ENCODE assay signal across 24 mouse cellular contexts in genomic region chr7:27218586-27218985, GRCm38 (mm10). TPM values are rescaled to one million over a fixed set of nuclear protein-coding genes. Genes with fewer than 3 reads are reported as not detected.
A peak's percentile ranks its signal among the peaks of the same experiment; 100 is the strongest.
DNase-seq lines count a peak whose midpoint lies in the region; ATAC-seq lines count a peak whose summit lies in the region.
"Had no signal": no experiment of that assay in that cellular context is flagged by ENCODE, and none has a peak within 500 bp of the region (broad histone marks: within the 10 kb centered on the region; RNA-seq: fewer than 3 reads in every experiment).

No protein-coding gene starts in this region.

- peaks cover 17% of the 10 kb centered on the region; the same call in 1 of the 2 replicates for H3K36me3 ChIP-seq in hindbrain, embryonic 16.5 days (ENCODE audit: control insufficient read depth, insufficient read depth, low read length)

- peaks cover 3% of the 10 kb centered on the region; the same call in 1 of the 2 replicates for H3K4me1 ChIP-seq in brown adipose tissue, adult 24 weeks (ENCODE audit: control insufficient read depth, insufficient read depth, insufficient read length, low read length)
- 0 out of 2 replicates have a peak, but pooled peaks cover 3% of the 10 kb centered on the region for H3K4me1 ChIP-seq in hindbrain, embryonic 16.5 days (ENCODE audit: control insufficient read depth, insufficient read depth, low read depth, low read length)
- H3K4me1 ChIP-seq: heart, embryonic 15.5 days; stomach, embryonic 15.5 days had no signal

- no peak overlapping the region for H3K4me2 ChIP-seq in hindbrain, embryonic 16.5 days (ENCODE audit: low read length)
- H3K4me2 ChIP-seq: forebrain, embryonic 15.5 days; heart, embryonic 15.5 days; stomach, embryonic 15.5 days had no signal

- no peak overlapping the region for H3K9ac ChIP-seq in hindbrain, embryonic 16.5 days (ENCODE audit: low read depth, low read length)
- H3K9ac ChIP-seq: forebrain, embryonic 15.5 days; heart, embryonic 15.5 days; stomach, embryonic 15.5 days had no signal

- WGBS in hindbrain, embryonic 16.5 days: 88% methylated on average over 7 of the region's 7 CpGs

- no peak overlapping the region for H3K4me3 ChIP-seq in brown adipose tissue, adult 24 weeks (ENCODE audit: insufficient read depth, low read depth, low read length)
- no peak overlapping the region for H3K4me3 ChIP-seq in hindbrain, embryonic 16.5 days (ENCODE audit: low read length)
- H3K4me3 ChIP-seq: embryonic facial prominence, embryonic 10.5 days; forebrain, embryonic 15.5 days; heart, embryonic 15.5 days; stomach, embryonic 15.5 days had no signal

- no peaks in the 10 kb centered on the region for H3K27me3 ChIP-seq in hindbrain, embryonic 16.5 days (replicated peaks; ENCODE audit: control insufficient read depth, insufficient read depth, low read length)
- H3K27me3 ChIP-seq: forebrain, embryonic 15.5 days; heart, embryonic 15.5 days; stomach, embryonic 15.5 days had no signal

- DNase-seq in adrenal gland, adult 2 months: peak; percentile 50
- no peak for DNase-seq in adrenal gland, adult 18-20 months (ENCODE audit: low spot score in 2 of 2)
- peak; percentile 71 for DNase-seq in 3134 (ENCODE audit: extremely low read depth, insufficient read length, low spot score)
- DNase-seq in cerebellum, postnatal 14 days: peak; percentile 62 to 73
- no peak for DNase-seq in lung, postnatal 36 days
- no peak for DNase-seq in left cerebral cortex, postnatal 36 days (ENCODE audit: low spot score in 2 of 2)
- DNase-seq: gastrocnemius, postnatal 14 days; kidney, adult 11 months; left cerebral cortex, postnatal 4 days; lung, adult 18-20 months; right cerebral cortex, postnatal 25 days; thymus, adult 18-20 months had no signal

- peak overlapping the region; percentile 62 for H3K27ac ChIP-seq in brown adipose tissue, adult 24 weeks (replicated peaks; ENCODE audit: low read depth, low read length)
- no peak overlapping the region for H3K27ac ChIP-seq in hindbrain, embryonic 16.5 days (ENCODE audit: low read depth, low read length)
- H3K27ac ChIP-seq: embryonic facial prominence, embryonic 10.5 days; forebrain, embryonic 15.5 days; heart, embryonic 15.5 days; hindbrain, postnatal 0 days; kidney, postnatal 0 days; stomach, embryonic 15.5 days had no signal

- intact Hi-C loops in left cerebral cortex, postnatal 36 days (cut with DNase I): no loop called here

- no peak for ATAC-seq in hindbrain, embryonic 16.5 days
- ATAC-seq: forebrain, embryonic 15.5 days; hindbrain, postnatal 0 days had no signal

- no peaks in the 10 kb centered on the region for H3K9me3 ChIP-seq in hindbrain, embryonic 16.5 days (ENCODE audit: control insufficient read depth, low read length)
- H3K9me3 ChIP-seq: embryonic facial prominence, embryonic 10.5 days; forebrain, embryonic 15.5 days; G1E; heart, embryonic 15.5 days; stomach, embryonic 15.5 days had no signal

RNA-seq across cellular contexts. Expression of gene Itpkc, which starts 9.9 kb away (rescaled TPM):
- 10 to 100 TPM; 12.7 to 15.5 TPM for total RNA-seq in adrenal gland, adult 2 months (2021)
- polyA plus RNA-seq in adrenal gland, adult 2 months (2012; rRNA removed): 10.1 and 10.6 TPM in 2 replicates
- total RNA-seq in adrenal gland, adult 18-20 months (2021): 10 to 100 TPM; 14.5 to 17.9 TPM
- 2.2 and 5.2 TPM in 2 replicates for polyA plus RNA-seq in brown adipose tissue, adult 24 weeks (2012; ENCODE audit: insufficient read depth, insufficient read length, missing spikeins)
- 5.7 and 5.9 TPM in 2 replicates for polyA plus RNA-seq in hindbrain, embryonic 16.5 days (2015; fragmentation: Nextera tagmentation; extraction: Ambion mirVana)
- total RNA-seq in left cerebral cortex, postnatal 36 days (2021): 1 to 10 TPM; 8.0 TPM

RNA-seq across cellular contexts. Expression of gene Coq8b, which starts 14.2 kb away (rescaled TPM):
- total RNA-seq in adrenal gland, adult 2 months (2021): 10 to 100 TPM; 49.7 to 64.4 TPM
- polyA plus RNA-seq in adrenal gland, adult 2 months (2012; rRNA removed): 175 and 219 TPM in 2 replicates
- 10 to 100 TPM; 38.2 to 68.0 TPM for total RNA-seq in adrenal gland, adult 18-20 months (2021)
- 13.3 and 19.1 TPM in 2 replicates for polyA plus RNA-seq in brown adipose tissue, adult 24 weeks (2012; ENCODE audit: insufficient read depth, insufficient read length, missing spikeins)
- 21.8 and 23.9 TPM in 2 replicates for polyA plus RNA-seq in hindbrain, embryonic 16.5 days (2015; fragmentation: Nextera tagmentation; extraction: Ambion mirVana)
- total RNA-seq in left cerebral cortex, postnatal 36 days (2021): 10 to 100 TPM; 33.2 to 41.9 TPM

RNA-seq across cellular contexts. Expression of gene Snrpa, which starts 22.5 kb away (rescaled TPM):
- 10 to 100 TPM; 72.5 to 93.0 TPM for total RNA-seq in adrenal gland, adult 2 months (2021)
- polyA plus RNA-seq in adrenal gland, adult 2 months (2012; rRNA removed): 223 and 231 TPM in 2 replicates
- total RNA-seq in adrenal gland, adult 18-20 months (2021): 10 to 100 TPM; 65.7 to 67.2 TPM
- 31.5 and 50.7 TPM in 2 replicates for polyA plus RNA-seq in brown adipose tissue, adult 24 weeks (2012; ENCODE audit: insufficient read depth, insufficient read length, missing spikeins)
- 177 and 194 TPM in 2 replicates for polyA plus RNA-seq in hindbrain, embryonic 16.5 days (2015; fragmentation: Nextera tagmentation; extraction: Ambion mirVana)
- 10 to 100 TPM; 78.4 to 80.5 TPM for total RNA-seq in left cerebral cortex, postnatal 36 days (2021)

RNA-seq across cellular contexts. Expression of gene BC024978, which starts 23.0 kb away (rescaled TPM):
- 10 to 100 TPM; 21.6 to 24.9 TPM for total RNA-seq in adrenal gland, adult 2 months (2021)
- 24.9 and 25.2 TPM in 2 replicates for polyA plus RNA-seq in adrenal gland, adult 2 months (2012; rRNA removed)
- 10 to 100 TPM; 23.7 to 24.0 TPM for total RNA-seq in adrenal gland, adult 18-20 months (2021)
- polyA plus RNA-seq in brown adipose tissue, adult 24 weeks (2012; ENCODE audit: insufficient read depth, insufficient read length, missing spikeins): 5.6 and 8.2 TPM in 2 replicates
- polyA plus RNA-seq in hindbrain, embryonic 16.5 days (2015; fragmentation: Nextera tagmentation; extraction: Ambion mirVana): 2.7 and 3.7 TPM in 2 replicates
- 10 to 100 TPM; 20.6 TPM for total RNA-seq in left cerebral cortex, postnatal 36 days (2021)

RNA-seq across cellular contexts. Expression of gene Mia, which starts 37.6 kb away (rescaled TPM):
- not detected for total RNA-seq in adrenal gland, adult 2 months (2021)
- 0.44 TPM in 1 of 2 replicates, not detected in the other for polyA plus RNA-seq in adrenal gland, adult 2 months (2012; rRNA removed)
- total RNA-seq in adrenal gland, adult 18-20 months (2021): under 1 TPM in 1 of 2 experiments, not detected in 1; 0.60 TPM
- not detected in 2 replicates for polyA plus RNA-seq in brown adipose tissue, adult 24 weeks (2012; ENCODE audit: insufficient read depth, insufficient read length, missing spikeins)
- 30.3 and 40.5 TPM in 2 replicates for polyA plus RNA-seq in hindbrain, embryonic 16.5 days (2015; fragmentation: Nextera tagmentation; extraction: Ambion mirVana)
- total RNA-seq in left cerebral cortex, postnatal 36 days (2021): 1 to 10 TPM; 1.2 to 1.9 TPM
- total RNA-seq: hematopoietic stem cell, adult 5-6 weeks; liver, adult 2 months; neutrophil, adult 5-6 weeks had no signal

Comparison
In these comparisons a context has a peak if more than half of its experiments do, and no peak if none do; other contexts are left out.
1. DNase-seq: peak in adrenal gland, adult 2 months (single experiment), 3134 (single experiment) and cerebellum, postnatal 14 days (2 of 2); none in adrenal gland, adult 18-20 months (0 of 2), lung, postnatal 36 days (single experiment) and left cerebral cortex, postnatal 36 days (0 of 2).